Comparison of ENCODE assay signal across 8 mouse cellular contexts in genomic region chr8:105965905-105966341, GRCm38 (mm10). TPM values are rescaled to one million over a fixed set of nuclear protein-coding genes. Genes with fewer than 3 reads are reported as not detected.
A peak's percentile ranks its signal among the peaks of the same experiment; 100 is the strongest.
DNase-seq lines count a peak whose midpoint lies in the region; ATAC-seq and TF ChIP-seq lines count a peak whose summit lies in the region.

Gene Slc12a4, minus strand, starts transcription at chr8:105966097.

- no peaks in the 10 kb centered on the region for H3K9me3 ChIP-seq in embryonic facial prominence, embryonic 14.5 days (ENCODE audit: control insufficient read depth, low read length)
- H3K9me3 ChIP-seq in heart, embryonic 13.5 days, result no peaks in the 10 kb centered on the region
- no peaks in the 10 kb centered on the region for H3K9me3 ChIP-seq in kidney, postnatal 0 days (replicated peaks; ENCODE audit: low read length)
- no peaks in the 10 kb centered on the region for H3K9me3 ChIP-seq in neural tube, embryonic 14.5 days (ENCODE audit: control insufficient read depth, low read length)

- no peaks in the 10 kb centered on the region for H3K27me3 ChIP-seq in embryonic facial prominence, embryonic 14.5 days (replicated peaks; ENCODE audit: control insufficient read depth, insufficient read depth, low read length)
- H3K27me3 ChIP-seq in heart, embryonic 13.5 days (replicated peaks), result no peaks in the 10 kb centered on the region
- H3K27me3 ChIP-seq in kidney, postnatal 0 days (ENCODE audit: insufficient read depth, low read length), result no peaks in the 10 kb centered on the region
- H3K27me3 ChIP-seq in neural tube, embryonic 14.5 days (ENCODE audit: control insufficient read depth, insufficient read depth, low read length), result peaks cover 12% of the 10 kb centered on the region

- no peaks in the 10 kb centered on the region for H3K36me3 ChIP-seq in embryonic facial prominence, embryonic 14.5 days (ENCODE audit: control insufficient read depth, insufficient read depth, low read length)
- 0 out of 2 replicates have a peak, but pooled peaks cover 6% of the 10 kb centered on the region for H3K36me3 ChIP-seq in heart, embryonic 13.5 days
- no peaks in the 10 kb centered on the region for H3K36me3 ChIP-seq in kidney, postnatal 0 days (ENCODE audit: insufficient read depth, low read length)
- no peaks in the 10 kb centered on the region for H3K36me3 ChIP-seq in neural tube, embryonic 14.5 days (ENCODE audit: control insufficient read depth, insufficient read depth, low read length)

- 2% methylated on average over 16 of the region's 47 CpGs for WGBS in embryonic facial prominence, embryonic 14.5 days
- 1% methylated on average over 46 of the region's 47 CpGs for WGBS in heart, embryonic 13.5 days
- under 1% methylated on average over 47 of the region's 47 CpGs for WGBS in kidney, postnatal 0 days
- 0% methylated on average over 39 of the region's 47 CpGs for WGBS in neural tube, embryonic 14.5 days

- peak; percentile 85 for DNase-seq in 3134 (ENCODE audit: extremely low read depth, insufficient read length, low spot score)
- peak; percentile 48 for DNase-seq in WW6 (ENCODE audit: low read depth, low spot score)
- peak; percentile 94 for DNase-seq in embryonic facial prominence, embryonic 14.5 days (ENCODE audit: low spot score)
- DNase-seq in kidney, postnatal 0 days (ENCODE audit: low spot score), result peak; percentile 89
- DNase-seq in lung, adult 18-20 months, result peak; percentile 82 to 88
- peak; percentile 91 for DNase-seq in thymus, postnatal 0 days (ENCODE audit: low spot score)

- H3K4me2 ChIP-seq in embryonic facial prominence, embryonic 14.5 days (ENCODE audit: low read depth, low read length), result peak within 1 kb of the TSS; percentile 76
- H3K4me2 ChIP-seq in heart, embryonic 13.5 days, result peak within 1 kb of the TSS; percentile 77
- peak within 1 kb of the TSS; percentile 87 for H3K4me2 ChIP-seq in kidney, postnatal 0 days (ENCODE audit: low read length)
- peak within 1 kb of the TSS; percentile 48 for H3K4me2 ChIP-seq in neural tube, embryonic 14.5 days (ENCODE audit: low read depth, low read length)

- H3K27ac ChIP-seq in embryonic facial prominence, embryonic 14.5 days (replicated peaks; ENCODE audit: low read depth, low read length), result peak within 1 kb of the TSS; percentile 95
- H3K27ac ChIP-seq in heart, embryonic 13.5 days (replicated peaks), result peak within 1 kb of the TSS; percentile 95
- H3K27ac ChIP-seq in kidney, postnatal 0 days, result peak within 1 kb of the TSS; percentile 91
- no peak within 1 kb of the TSS for H3K27ac ChIP-seq in neural tube, embryonic 14.5 days (ENCODE audit: low read depth, low read length)

- peak within 1 kb of the TSS; percentile 94 for H3K9ac ChIP-seq in embryonic facial prominence, embryonic 14.5 days (ENCODE audit: low read depth, low read length)
- peak within 1 kb of the TSS; percentile 97 for H3K9ac ChIP-seq in heart, embryonic 13.5 days
- H3K9ac ChIP-seq in kidney, postnatal 0 days (ENCODE audit: low read depth, low read length), result peak within 1 kb of the TSS; percentile 89
- H3K9ac ChIP-seq in neural tube, embryonic 14.5 days (replicated peaks; ENCODE audit: low read depth, low read length), result peak within 1 kb of the TSS; percentile 44

- ATAC-seq in embryonic facial prominence, embryonic 14.5 days (ENCODE audit: low read depth), result peak; percentile 91
- ATAC-seq in heart, embryonic 13.5 days (ENCODE audit: extremely low read depth, insufficient number of reproducible peaks, low FRiP score, low TSS enrichment), result peak; percentile 78
- peak; percentile 90 for ATAC-seq in kidney, postnatal 0 days (replicated peaks; ENCODE audit: low FRiP score, low read depth)
- ATAC-seq in neural tube, embryonic 14.5 days (ENCODE audit: low read depth), result peak; percentile 75

- TF ChIP-seq CTCF in kidney, postnatal 0 days (IDR thresholded peaks at IDR 0.05; ENCODE audit: low read depth), result no peak

- peaks cover 19% of the 10 kb centered on the region for H3K4me1 ChIP-seq in embryonic facial prominence, embryonic 14.5 days (ENCODE audit: control insufficient read depth, insufficient read depth, low read length)
- peaks cover 66% of the 10 kb centered on the region for H3K4me1 ChIP-seq in heart, embryonic 13.5 days
- peaks cover 20% of the 10 kb centered on the region for H3K4me1 ChIP-seq in kidney, postnatal 0 days (replicated peaks; ENCODE audit: insufficient read depth, low read length)
- H3K4me1 ChIP-seq in neural tube, embryonic 14.5 days (ENCODE audit: control insufficient read depth, insufficient read depth, low read length), result 0 out of 2 replicates have a peak, but pooled peaks cover 2% of the 10 kb centered on the region

- peak within 1 kb of the TSS; percentile 85 for H3K4me3 ChIP-seq in embryonic facial prominence, embryonic 14.5 days (ENCODE audit: low read depth, low read length)
- peak within 1 kb of the TSS; percentile 90 for H3K4me3 ChIP-seq in heart, embryonic 13.5 days
- H3K4me3 ChIP-seq in kidney, postnatal 0 days (replicated peaks; ENCODE audit: low read depth, low read length), result peak within 1 kb of the TSS; percentile 85
- peak within 1 kb of the TSS; percentile 41 for H3K4me3 ChIP-seq in neural tube, embryonic 14.5 days (ENCODE audit: low read depth, low read length)

RNA-seq across cellular contexts. Expression of gene Slc12a4, which starts in this region (rescaled TPM):
- polyA plus RNA-seq in embryonic facial prominence, embryonic 14.5 days (2014; fragmentation: Nextera tagmentation; extraction: Ambion mirVana), result 42.8 and 43.9 TPM in 2 replicates
- 37.7 and 39.4 TPM in 2 replicates for polyA plus RNA-seq in heart, embryonic 13.5 days (2015; fragmentation: Nextera tagmentation; extraction: Ambion mirVana)
- polyA plus RNA-seq in kidney, postnatal 0 days (2015; fragmentation: Nextera tagmentation; extraction: Ambion mirVana), result 19.8 and 23.7 TPM in 2 replicates
- polyA plus RNA-seq in neural tube, embryonic 14.5 days (2014; fragmentation: Nextera tagmentation; extraction: Ambion mirVana), result 4.8 and 8.2 TPM in 2 replicates
- polyA plus RNA-seq in thymus, postnatal 0 days (2015; fragmentation: Nextera tagmentation; extraction: Ambion mirVana), result 17.5 and 18.6 TPM in 2 replicates

Comparison
In these comparisons a context has a peak if more than half of its experiments do, and no peak if none do; other contexts are left out.
1. H3K9ac ChIP-seq: peak in every context shown above with its lines; median percentile 97 in heart, embryonic 13.5 days; 94 in embryonic facial prominence, embryonic 14.5 days; 89 in kidney, postnatal 0 days; 44 in neural tube, embryonic 14.5 days.